Mouse (Mus musculus): ENCODE data around the gene Myo1c.

Myo1c gene

DNA sequence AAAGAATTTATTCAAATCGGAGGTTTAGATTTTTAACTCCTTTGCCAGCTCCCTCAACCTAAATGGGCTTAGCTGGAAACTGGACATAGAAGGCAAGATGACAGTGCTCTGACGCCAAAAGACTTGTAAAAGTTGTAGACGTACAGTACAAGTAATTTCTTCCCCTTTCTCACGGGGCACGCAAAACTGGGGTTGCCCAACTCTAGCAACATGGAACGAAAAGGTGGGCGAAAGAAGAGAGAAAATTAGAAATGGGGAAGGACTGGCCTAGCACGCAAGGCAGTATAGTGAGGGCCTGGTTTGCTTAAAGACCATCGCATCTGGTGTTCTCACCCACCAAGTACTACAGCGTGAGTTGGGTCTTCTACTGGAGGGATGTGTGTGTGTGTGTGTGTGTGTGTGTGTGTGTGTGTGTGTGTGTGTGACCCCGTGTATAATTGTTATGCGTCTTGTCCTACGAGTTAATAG, 688 bp downstream of the Myo1c start:
- DNase-seq, result no peak

- peak; percentile 77 for DNase-seq
These were observed 1.3 kb downstream of the Myo1c start for GRCm38 (mm10) chr11:75651426-75652221.

- DNase-seq, result peak; percentile 72
These were observed 2.1 kb downstream of the Myo1c start for GRCm38 (mm10) chr11:75652222-75652941.

DNA sequence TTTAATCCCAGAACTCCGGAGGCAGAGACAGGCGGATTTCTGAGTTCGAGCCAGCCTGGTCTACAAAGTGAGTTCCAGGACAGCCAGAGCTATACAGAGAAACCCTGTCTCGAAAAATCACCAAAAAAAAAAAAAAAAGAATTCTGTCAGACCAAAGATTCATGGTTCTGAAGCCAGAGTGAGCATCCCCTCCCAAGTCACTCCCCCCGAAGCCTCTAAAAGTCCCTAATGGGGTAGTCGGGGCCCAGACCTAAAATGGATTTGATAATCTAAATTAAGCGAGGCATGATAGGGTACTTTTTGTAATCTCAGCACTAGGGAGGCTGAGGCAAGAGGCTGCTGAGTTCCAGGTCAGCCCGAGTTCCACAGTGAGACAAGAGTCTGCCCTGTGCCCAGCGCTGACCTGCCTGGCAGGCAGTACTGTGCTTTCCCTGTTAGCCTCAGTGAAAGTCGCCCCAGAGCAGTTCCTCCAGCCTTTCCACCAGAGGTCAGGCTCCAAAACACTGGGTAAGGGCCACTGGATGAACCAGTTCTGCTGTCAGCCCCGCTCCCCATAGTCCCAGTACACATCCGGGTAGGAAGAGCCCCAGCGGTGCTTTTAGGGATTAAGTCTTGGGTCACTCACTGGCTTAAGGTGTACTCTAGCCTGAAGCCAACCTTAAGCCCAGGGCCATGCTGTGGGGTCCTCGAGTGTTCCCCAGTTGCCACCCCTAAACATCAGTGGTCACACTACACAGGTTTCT, 2.8 kb downstream of the Myo1c start:
- peak; percentile 34 for DNase-seq

DNA sequence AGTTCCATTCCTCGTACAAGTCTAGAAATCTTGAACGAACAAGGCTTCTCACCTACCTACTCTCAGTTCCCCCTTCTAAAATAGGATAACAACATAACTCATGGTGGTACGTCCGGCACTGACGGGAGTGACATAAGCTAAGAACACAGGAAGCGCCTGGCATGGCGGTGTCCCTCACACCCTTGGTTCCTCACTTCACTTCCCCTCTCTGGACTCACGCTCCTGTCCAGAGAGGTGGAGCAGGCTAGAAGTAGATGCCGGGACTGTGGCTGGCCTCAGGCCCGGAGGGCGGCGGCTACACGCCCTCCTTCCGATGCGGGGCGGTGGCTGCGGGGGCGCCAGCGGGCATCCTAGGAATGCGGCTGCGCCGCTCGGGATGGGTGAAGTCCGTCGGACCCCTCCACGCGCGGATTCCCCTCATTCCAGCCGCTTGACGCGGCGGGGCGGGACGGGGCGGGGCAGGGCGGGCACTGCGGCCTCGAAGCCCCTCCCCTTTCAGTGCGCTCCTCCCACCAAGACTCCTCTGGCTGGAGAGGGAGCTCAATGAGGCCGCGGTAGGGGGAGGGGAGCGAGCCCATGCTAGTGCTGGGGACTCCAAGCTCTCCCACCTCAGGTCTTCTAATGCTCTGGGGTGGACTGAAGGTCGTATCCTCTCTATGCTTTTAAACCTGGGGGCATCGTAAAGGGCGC, 3.6 kb downstream of the Myo1c start:
- DNase-seq, result peak; percentile 86

DNA sequence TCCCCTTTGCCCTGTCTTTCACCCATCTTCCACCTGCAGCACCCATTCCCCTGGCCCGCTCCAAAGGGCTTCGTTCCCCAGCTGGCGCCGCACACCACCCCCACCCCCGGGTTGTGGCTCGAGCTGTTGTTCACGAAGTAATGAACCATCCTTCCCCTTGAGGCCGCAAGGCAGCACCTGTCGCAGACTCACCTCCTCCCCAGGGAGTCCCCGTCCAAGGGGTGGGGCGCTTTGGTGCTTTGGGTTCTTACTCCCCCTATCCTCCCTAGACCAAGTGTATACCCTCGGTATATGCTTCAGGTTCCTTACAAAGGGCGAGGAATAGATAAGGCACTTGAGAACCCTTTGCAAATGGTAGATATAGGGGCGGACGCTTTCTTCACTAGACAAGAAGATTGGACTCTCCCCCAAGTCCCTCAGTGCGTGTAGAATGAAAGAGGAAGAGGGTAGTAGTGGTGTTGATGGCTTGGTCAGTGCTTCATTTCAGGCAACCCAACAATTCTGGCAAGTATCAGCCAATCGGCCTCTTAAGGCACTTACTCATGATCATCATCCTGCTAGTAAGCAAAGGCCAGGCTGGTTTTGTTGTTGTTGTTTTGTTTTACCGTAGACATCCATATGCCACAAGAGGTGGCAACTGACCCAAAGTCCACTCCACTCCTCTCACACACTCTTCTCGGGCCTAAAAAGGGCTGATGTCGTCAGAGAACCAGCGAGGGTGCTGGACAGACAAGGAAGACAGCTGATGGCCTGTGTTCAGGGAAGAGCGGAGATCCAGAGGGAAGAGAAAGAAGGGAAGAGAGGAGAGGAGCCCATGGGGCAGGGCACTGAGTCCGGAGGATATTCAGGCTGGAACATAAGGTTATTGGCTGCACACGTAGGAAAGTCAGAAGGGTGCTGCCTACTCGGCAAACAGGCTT, 4.4 kb downstream of the Myo1c start:
- DNase-seq, result peak; percentile 75

DNA sequence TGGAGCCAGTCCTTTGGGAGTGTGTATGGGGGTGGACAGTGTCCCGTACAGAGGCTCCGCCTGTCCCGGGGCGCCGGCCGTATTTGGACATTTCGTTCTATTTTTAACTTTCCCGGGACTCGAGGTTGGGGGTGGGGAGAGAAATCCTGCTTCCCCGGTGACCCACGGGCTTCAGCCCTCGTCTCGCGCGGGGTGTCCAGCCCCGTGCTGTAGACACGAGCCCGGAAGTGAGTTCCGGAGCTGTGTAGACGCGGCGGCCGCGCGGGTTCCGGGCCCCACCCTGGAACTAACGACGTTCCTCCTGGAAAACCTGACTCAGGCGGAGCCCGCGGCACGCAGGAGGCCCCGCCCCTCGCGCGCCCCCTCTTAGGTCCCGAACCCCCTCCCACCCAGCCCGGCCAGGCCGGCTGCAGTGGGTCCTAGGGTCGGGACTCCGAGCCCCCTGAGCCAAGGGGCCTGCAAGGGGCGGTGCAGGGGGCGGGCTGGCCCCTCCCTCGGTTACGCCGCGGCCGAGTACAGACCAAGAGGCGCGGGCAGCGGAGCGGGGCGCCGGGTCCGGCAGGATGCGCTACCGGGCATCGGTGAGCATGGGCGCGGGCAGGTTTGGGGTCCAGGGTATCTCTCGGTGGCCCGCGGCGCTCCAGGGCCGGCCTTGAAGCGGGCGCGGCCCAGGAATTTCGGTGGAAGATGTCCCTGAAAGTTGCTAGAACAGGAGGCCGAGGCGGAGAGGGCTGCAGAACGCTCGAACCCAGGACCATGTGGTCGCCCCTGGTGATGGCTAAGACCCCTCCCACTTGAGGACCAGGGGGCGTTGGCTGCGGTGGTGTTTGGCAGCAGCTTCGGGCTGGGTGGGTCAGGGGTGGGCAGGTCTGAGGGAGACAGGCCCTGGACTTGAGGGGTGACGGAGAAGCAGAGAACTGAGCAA, 5.6 kb downstream of the Myo1c start:
- DNase-seq, result peak; percentile 72

DNA sequence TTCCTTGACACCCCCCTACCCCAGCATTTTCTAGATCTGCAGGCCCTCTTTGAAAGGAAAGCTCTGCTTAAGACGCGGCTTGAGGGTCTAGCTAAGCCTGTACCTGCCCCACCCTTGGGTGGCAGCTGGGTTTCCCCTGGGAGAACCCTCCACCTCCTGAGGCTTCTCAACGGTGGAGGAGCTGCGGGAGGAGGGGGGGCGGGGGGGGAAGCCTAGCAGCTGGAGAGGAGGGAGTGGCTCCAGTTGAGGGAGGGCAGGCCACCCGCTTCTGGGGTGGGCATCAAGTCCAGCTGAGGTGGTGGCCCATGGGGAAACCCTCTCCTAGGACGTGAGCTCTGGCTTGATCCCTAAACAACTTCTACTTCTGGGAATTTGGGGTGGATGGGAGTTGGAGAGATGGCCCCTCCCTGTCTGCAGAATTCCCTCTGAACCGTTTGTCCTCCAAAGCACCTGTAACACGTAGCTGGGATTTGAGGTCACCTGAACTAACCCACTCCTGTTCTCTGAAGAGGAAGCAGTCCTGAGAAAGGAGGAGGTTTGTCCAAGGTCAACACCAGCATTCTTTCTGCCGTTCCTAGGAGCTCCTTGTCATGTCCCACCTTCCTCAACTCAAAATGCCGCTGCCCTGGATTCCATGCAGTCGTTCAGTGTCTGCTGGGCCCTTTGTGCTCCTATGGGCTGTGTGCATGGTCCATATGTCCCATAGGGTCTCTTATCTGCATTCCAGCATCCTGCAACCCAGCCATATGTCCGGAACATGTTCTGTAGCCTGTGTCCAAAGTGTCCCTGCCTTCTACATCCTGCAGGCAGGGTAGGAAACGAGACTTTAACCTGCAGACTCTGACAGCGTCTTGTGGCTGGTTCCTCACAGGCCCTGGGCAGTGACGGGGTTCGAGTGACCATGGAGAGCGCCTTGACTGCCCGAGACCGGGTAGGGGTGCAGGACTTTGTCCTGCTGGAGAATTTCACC, 6.6 kb downstream of the Myo1c start:
- DNase-seq, result no peak

DNA sequence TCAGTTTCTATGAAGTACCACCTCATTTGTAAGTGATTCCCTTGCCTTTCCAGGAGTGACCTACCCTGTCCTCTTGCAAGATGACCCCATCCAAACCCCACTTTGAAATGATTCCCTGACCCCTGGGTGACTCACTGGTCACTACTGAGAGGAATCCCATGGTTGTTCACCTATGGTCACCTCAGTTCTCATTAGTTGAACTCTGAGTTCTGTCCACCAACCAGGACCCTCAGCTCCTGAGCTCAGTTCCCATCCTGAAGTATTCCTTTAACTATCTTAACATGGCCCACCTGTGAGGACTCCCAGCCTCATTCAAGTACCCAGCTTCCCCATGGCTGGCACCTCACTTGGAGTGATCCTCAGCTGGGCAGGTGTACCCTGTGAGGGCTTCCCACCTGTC, 7.5 kb downstream of the Myo1c start:
- DNase-seq, result no peak

GRCm38 (mm10) chr11:75658311-75658710, 8.0 kb downstream of the Myo1c start:
- DNase-seq, result no peak

DNA sequence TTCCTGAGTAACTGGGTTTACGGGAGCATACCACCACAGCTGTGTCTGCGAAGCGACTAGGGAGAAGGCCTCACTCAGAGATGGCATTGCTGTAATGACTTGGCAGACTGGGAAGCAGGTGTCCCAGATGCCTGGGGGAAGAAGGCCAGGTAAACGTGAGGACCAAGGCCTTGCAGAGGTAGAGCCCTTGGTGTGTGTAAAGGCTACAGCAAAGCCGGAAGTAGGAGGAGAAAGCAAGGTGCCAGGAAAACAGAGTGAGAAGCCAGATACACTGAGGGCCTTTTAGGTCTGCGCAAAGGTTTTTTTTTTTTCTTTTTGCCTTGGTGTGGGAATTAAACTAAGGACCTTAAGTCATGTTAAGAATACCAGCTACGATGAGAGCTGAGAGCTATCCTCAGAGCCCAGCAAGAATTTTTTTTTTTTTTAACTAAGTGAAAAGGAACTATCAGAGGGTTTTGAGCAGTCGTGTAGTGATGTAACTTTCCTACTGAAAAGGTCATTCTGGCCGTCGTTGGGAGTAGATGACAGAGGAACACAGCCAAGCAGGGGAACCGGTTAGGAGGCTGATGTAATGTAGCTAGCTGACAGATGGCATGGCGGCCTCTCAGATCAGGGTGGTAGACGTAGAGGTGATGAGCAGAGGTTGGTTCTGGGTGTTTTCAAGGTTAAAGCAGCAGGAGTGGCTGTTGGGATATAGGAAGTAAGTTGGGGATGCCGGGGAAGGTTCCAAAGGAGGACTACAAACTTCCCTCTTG, 8.9 kb downstream of the Myo1c start:
- no peak for DNase-seq

DNA sequence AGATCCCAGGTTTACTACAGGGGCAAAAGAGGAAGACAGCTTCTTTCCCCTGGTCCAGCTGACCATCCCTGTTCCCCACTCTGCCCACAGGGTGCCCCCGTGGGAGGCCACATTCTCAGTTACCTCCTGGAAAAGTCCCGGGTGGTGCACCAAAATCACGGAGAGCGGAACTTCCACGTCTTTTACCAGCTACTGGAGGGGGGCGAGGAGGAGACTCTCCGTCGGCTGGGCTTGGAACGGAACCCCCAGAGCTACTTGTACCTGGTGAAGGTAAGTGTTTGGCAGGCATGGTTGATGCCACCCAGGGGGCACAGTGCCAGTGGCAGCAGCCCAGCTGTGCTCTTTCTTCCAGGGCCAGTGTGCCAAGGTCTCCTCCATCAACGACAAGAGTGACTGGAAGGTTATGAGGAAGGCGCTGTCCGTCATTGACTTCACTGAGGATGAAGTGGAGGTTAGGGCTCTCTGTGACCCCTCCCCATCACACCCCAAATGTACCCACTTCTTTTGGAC, 9.8 kb downstream of the Myo1c start:
- no peak for DNase-seq

- DNase-seq, result no peak
These were observed 10.9 kb downstream of the Myo1c start for GRCm38 (mm10) chr11:75660941-75661800.

GRCm38 (mm10) chr11:75662131-75662530, 11.8 kb downstream of the Myo1c start:
- DNase-seq, result no peak

GRCm38 (mm10) chr11:75666296-75666695, 16.0 kb downstream of the Myo1c start:
- no peak for DNase-seq

DNA sequence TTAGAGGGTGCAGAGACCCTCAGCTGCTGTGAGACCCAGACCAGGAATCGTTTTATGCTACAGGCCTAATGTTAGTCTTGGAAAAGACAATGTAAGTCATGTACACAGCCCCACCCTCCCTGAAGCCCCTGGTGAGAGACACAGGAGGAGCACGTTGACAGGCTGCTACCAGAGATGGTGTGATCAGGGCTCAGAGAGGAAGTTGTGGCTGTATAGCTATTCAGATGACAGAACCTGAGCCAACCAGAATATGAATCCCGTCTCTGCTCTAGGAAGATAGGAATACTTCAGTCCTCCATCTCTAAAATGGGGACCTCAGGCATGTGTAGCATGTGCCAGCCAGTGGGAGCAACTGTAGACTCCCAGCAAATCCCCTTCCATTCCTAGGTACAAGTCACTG, 18.3 kb downstream of the Myo1c start:
- no peak for DNase-seq

DNA sequence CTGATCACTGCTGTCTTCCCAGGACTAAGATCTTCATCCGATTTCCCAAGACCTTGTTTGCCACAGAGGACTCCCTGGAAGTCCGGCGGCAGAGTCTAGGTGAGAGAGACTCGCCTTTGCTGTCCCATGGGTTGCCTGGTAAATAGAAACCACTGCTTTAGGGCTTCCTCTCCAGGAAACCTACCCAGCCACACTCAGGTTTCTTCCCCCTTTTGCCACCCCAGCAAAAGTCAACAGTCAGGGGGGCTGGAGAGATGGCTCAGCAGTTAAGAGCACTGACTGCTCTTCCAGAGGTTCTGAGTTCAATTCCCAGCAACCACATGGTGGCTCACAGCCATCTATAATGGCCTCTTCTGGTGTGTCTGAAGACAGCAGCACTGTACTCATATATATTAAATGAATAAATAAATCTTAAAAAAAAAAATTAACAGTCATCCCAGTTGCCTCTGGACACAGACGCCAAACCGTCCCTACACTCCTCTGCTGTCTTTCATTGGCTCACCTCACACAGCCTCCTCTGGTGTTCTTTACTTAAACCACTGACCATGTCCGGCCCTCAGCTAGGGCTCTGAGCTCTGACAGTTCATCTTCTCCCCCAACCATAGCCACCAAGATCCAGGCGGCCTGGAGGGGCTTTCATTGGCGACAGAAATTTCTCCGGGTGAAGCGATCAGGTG, 19.0 kb downstream of the Myo1c start:
- DNase-seq, result no peak

Measured in thymus, postnatal 4 days (tissue).